Mouse (Mus musculus) megakaryocyte progenitor cell, adult 5-6 weeks (primary cell): ENCODE data around the gene Lurap1. TPM values are rescaled to one million over a fixed set of nuclear protein-coding genes. Genes with fewer than 3 reads are reported as not detected.

Experiments used
- ATAC-seq: replicated peaks from 2 replicates; pipeline ENCODE4 v1.8.0; 2016; ENCODE audit warnings: mild to moderate bottlenecking, moderate TSS enrichment, inconsistent platforms; ENCODE audit not compliant: poor library complexity
- total RNA-seq, 2 experiments: library from RNA; stranded (forward) in 1 of 2; stranded (reverse) in 1 of 2; fragments of 157-497, 149-512 nt in 1 of 2; fragments of 200-1000 nt in 1 of 2; gene quantifications; 2 replicates each; pipeline versions ENCODE4 v1.2.3 to v1.2.4; 2015 to 2017

The Lurap1 gene
- total RNA-seq, 2 experiments from 2014 or later, result not detected

GRCm38 (mm10) chr4:116122762-116123161 lies 28.4 kb downstream of the Lurap1 start:
- peak; percentile 54 for ATAC-seq

GRCm38 (mm10) chr4:116111486-116111885 lies 39.7 kb downstream of the Lurap1 start:
- ATAC-seq, result no peak

GRCm38 (mm10) chr4:116110695-116111094 lies 40.4 kb downstream of the Lurap1 start:
- no peak for ATAC-seq

- ATAC-seq, result no peak
These were observed 45.9 kb downstream of the Lurap1 start for GRCm38 (mm10) chr4:116105278-116105677.

DNA sequence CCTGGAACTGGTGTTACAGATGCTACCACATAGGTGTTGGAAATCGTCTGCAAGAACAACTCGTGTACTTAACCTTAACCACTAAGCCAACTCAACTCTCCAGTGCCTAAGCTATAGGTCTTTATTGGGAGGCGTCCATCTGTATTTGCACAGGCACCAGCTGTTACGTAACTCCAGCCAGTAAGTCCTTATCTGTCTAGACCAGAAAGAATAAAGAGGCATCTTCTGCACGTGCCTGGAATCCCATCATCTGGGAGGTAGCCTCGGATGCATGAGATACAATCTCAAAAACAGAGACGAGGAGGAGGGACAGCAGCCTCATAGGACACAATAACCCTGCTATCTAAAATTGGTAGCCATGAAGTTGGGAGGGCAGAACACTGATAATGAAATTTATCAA lies 50.2 kb downstream of the Lurap1 start:
- ATAC-seq, result peak; percentile 93

- no peak for ATAC-seq
These were observed 53.9 kb downstream of the Lurap1 start for GRCm38 (mm10) chr4:116097211-116097610.

- no peak for ATAC-seq
These were observed 54.8 kb downstream of the Lurap1 start for GRCm38 (mm10) chr4:116096291-116096690.

- ATAC-seq, result no peak
These were observed 62.5 kb downstream of the Lurap1 start for GRCm38 (mm10) chr4:116088510-116089249.

Other genes with a start within 250 kb of the Lurap1 start
- gene Dmbx1, start 211.4 kb downstream of the Lurap1 start, total RNA-seq (2015), result not detected in 2 replicates
- gene Dmbx1, start 211.4 kb downstream of the Lurap1 start, total RNA-seq (2017), result not detected in 2 replicates
- gene Faah, start 133.4 kb downstream of the Lurap1 start, total RNA-seq (2015), result 0.83 and 1.2 TPM in 2 replicates
- gene Faah, start 133.4 kb downstream of the Lurap1 start, total RNA-seq (2017), result 0.58 and 1.7 TPM in 2 replicates
- 8.2 and 8.9 TPM in 2 replicates for gene Nsun4, start 97.5 kb downstream of the Lurap1 start, total RNA-seq (2015)
- gene Nsun4, start 97.5 kb downstream of the Lurap1 start, total RNA-seq (2017), result 8.7 and 8.9 TPM in 2 replicates
- gene Uqcrh, start 76.3 kb downstream of the Lurap1 start, total RNA-seq (2015), result 497 and 547 TPM in 2 replicates
- 395 and 400 TPM in 2 replicates for gene Uqcrh, start 76.3 kb downstream of the Lurap1 start, total RNA-seq (2017)
- 19.9 and 22.1 TPM in 2 replicates for gene Lrrc41, start 76.1 kb downstream of the Lurap1 start, total RNA-seq (2015)
- 16.1 and 23.7 TPM in 2 replicates for gene Lrrc41, start 76.1 kb downstream of the Lurap1 start, total RNA-seq (2017)
- 23.4 and 26.0 TPM in 2 replicates for gene Rad54l, start 27.6 kb downstream of the Lurap1 start, total RNA-seq (2015)
- gene Rad54l, start 27.6 kb downstream of the Lurap1 start, total RNA-seq (2017), result 27.2 and 33.9 TPM in 2 replicates
- gene Pomgnt1, start 27.5 kb downstream of the Lurap1 start, total RNA-seq (2015), result 8.2 and 13.1 TPM in 2 replicates
- gene Pomgnt1, start 27.5 kb downstream of the Lurap1 start, total RNA-seq (2017), result 12.5 and 16.9 TPM in 2 replicates
- not detected in 2 replicates for gene Tspan1, start 16.3 kb upstream of the Lurap1 start, total RNA-seq (2015)
- 0.07 TPM in 1 of 2 replicates, not detected in the other for gene Tspan1, start 16.3 kb upstream of the Lurap1 start, total RNA-seq (2017)
- not detected in 2 replicates for gene 1700042G07Rik, start 22.0 kb upstream of the Lurap1 start, total RNA-seq (2015)
- not detected in 2 replicates for gene 1700042G07Rik, start 22.0 kb upstream of the Lurap1 start, total RNA-seq (2017)
- 0.12 TPM in 1 of 2 replicates, not detected in the other for gene Gm49337, start 22.0 kb upstream of the Lurap1 start, total RNA-seq (2015)
- gene Gm49337, start 22.0 kb upstream of the Lurap1 start, total RNA-seq (2017), result not detected in 2 replicates
- gene Pik3r3, start 70.3 kb upstream of the Lurap1 start, total RNA-seq (2015), result 0.07 TPM in 2 replicates
- gene Pik3r3, start 70.3 kb upstream of the Lurap1 start, total RNA-seq (2017), result 0.29 and 1.1 TPM in 2 replicates